Mouse (Mus musculus) embryonic fibroblast, embryonic 13.5 days (primary cell): ENCODE measurements at regions not wholly inside any gene's neighbourhood (a gene's known extent, or its start where the extent isn't known, plus 50 kb on each side); places are given as distances from the start of the nearest gene placed in this dataset.

Source experiments
- H3K27ac ChIP-seq: 2 replicates; pipeline ENCODE4 v1.5.1; 2012; ENCODE audit warnings: low read length, control low read depth, inconsistent platforms; ENCODE audit not compliant: insufficient read depth
- H3K4me1 ChIP-seq: 2 replicates; pipeline ENCODE4 v1.6.1; 2011; ENCODE audit warnings: low read length; ENCODE audit not compliant: control insufficient read depth, insufficient read depth
- H3K4me3 ChIP-seq: 2 replicates; pipeline ENCODE4 v1.5.1; 2011; ENCODE audit warnings: mild to moderate bottlenecking, control low read depth, low read length; ENCODE audit not compliant: insufficient read depth
- CTCF ChIP-seq: IDR thresholded peaks from 2 replicates; pipeline ENCODE4 v1.5.1; 2011; ENCODE audit warnings: mild to moderate bottlenecking, control low read depth, low read length, moderate library complexity, borderline replicate concordance; ENCODE audit not compliant: insufficient read depth
- POLR2A ChIP-seq: IDR thresholded peaks from 2 replicates; pipeline ENCODE4 v1.6.1; 2011; ENCODE audit warnings: low read depth, mild to moderate bottlenecking, control low read depth, low read length, moderate library complexity

DNA sequence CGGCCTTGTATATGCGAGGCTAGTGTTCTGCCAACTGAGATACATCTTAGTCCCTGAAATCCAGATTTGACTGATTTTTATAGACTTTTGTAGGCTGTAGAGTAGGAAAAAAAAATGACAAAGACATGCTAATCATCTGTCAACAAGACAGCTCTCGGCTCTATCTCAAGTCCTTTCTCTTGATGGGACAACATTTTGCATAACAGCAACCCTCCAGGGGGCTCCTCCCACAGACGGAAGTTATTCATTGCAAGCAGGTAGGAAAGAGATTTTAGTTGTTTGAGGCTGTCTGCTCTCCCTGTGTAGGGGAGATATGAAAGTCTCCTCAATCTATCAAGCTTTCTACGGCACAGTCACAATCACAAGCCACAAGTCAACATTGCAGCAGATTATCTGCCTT lies 159.8 kb upstream of the Ptbp2 start:
- Histone ChIP-seq H3K4me3 (no peak overlapping the region), H3K27ac (no peak overlapping the region), H3K4me1 (peaks cover 5% of the 10 kb centered on the region; the same call in 1 of the 2 replicates)
- TF ChIP-seq POLR2A (no peak), CTCF (no peak)

DNA sequence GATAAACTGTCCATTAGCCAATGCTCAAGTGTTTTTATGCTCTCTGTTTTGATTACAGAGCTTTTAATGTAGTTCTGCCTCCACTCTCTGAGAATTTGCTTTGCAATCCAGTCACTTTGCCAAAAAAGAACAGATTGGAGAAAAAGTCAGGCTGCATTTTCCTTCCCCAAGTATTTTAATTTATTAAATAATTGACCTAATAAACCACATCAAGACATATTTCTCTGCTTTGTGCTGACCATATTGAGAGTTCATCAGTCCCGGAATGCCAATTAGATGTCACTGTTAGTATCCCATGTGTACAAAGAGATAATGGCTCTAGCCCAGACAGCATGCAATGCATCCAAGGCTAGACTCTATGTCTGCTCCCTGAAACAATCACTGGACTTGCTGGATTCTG lies 154.8 kb upstream of the Ptbp2 start:
- Histone ChIP-seq H3K27ac (peak overlapping the region; percentile 28; the same call in 1 of the 2 replicates), H3K4me3 (no peak overlapping the region), H3K4me1 (peaks cover 6% of the 10 kb centered on the region; the same call in 1 of the 2 replicates)
- no peak for TF ChIP-seq CTCF
- no peak for TF ChIP-seq POLR2A

DNA sequence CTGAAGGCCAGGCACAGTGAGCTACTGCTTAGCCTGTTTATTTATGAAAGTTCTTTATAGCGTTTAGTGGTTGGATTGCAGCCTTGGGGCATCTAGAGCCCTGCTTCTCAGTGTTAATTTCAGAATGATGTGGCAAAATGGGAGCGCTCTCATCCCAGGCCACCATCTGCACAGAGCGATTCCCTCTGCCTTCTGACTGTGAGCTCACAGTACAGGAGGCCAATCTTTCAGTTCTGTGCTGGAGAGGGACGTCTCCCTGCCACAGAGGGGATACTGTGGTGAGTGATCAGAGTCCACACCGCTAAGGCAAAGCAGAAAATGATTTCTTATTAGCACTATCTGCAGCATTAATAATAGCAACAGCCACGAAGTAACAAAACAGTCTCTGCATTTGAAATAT lies 154.2 kb upstream of the Ptbp2 start:
- peaks cover 12% of the 10 kb centered on the region for H3K4me1 ChIP-seq
- TF ChIP-seq POLR2A, result no peak
- no peak for TF ChIP-seq CTCF

DNA sequence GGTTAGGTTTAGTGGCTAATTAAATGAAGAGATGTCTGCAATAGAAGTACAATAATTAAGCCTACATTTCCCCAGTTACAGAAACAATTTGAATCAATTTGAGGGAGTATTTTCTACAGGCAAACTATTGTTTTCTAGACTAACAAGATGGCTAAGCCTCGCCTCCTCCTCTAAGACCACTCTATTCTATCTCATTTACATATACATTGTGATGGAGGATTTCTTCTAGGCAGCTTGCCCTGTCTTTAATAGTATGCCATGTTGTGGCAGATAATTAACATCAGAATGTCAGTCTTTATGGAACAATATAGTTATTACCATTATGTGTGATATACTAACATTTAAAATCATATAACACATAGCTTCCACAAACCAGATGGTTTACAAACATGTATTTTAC lies 152.3 kb upstream of the Ptbp2 start:
- TF ChIP-seq CTCF (no peak), POLR2A (no peak)
- no peak overlapping the region for H3K27ac ChIP-seq
- H3K4me1 ChIP-seq, result peaks cover 12% of the 10 kb centered on the region
- H3K4me3 ChIP-seq, result no peak overlapping the region

More for the DNA sequence above, 154.2 kb upstream of the Ptbp2 start:
- H3K27ac ChIP-seq, result no peak overlapping the region; the same call in 1 of the 2 replicates
- H3K4me3 ChIP-seq, result no peak overlapping the region

DNA sequence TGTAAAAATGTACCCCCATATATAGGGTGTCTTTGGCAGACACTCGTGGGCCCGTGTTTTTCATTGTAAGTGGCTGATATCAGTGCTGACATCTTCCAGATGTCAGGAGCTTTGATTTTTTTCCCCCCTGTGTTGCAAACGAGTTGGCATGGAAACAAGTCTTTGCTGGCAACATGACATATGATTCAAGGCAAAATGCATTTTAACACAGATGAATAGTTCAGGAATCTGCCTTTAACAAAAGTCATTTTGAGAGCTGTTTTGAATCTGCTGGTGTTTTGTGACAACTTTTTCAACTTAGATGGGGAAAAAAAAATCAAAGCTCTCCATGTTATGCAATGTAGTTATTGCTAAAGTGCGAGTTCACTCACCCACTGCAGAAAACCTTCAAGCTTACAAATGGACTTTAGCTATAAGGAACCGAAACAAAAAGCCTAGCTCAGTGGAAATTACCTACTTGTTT lies 148.8 kb upstream of the Ptbp2 start:
- Histone ChIP-seq H3K27ac (peak overlapping the region; percentile 61), H3K4me1 (peaks cover 13% of the 10 kb centered on the region; the same call in 1 of the 2 replicates), H3K4me3 (no peak overlapping the region)
- TF ChIP-seq POLR2A (no peak), CTCF (no peak)

DNA sequence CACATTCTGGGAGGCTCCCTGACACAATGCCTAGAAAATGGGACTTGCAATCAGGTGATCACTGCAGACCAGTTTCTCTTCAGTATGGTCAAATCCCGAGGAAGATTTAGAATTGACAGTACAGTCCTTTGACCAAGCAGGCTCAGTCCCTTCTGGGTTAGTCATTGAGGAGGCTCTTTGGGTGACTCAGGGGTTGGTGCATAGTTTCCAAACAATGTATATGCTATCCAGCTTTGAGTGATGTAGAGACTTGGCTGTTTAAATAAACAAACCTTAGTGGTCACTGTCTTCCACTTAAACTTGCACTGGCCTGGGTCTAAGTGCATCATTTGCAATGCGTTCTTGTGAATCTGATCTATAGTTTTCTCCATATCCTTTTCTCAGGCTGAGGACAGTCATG lies 144.0 kb upstream of the Ptbp2 start:
- no peak for TF ChIP-seq CTCF
- no peak for TF ChIP-seq POLR2A

DNA sequence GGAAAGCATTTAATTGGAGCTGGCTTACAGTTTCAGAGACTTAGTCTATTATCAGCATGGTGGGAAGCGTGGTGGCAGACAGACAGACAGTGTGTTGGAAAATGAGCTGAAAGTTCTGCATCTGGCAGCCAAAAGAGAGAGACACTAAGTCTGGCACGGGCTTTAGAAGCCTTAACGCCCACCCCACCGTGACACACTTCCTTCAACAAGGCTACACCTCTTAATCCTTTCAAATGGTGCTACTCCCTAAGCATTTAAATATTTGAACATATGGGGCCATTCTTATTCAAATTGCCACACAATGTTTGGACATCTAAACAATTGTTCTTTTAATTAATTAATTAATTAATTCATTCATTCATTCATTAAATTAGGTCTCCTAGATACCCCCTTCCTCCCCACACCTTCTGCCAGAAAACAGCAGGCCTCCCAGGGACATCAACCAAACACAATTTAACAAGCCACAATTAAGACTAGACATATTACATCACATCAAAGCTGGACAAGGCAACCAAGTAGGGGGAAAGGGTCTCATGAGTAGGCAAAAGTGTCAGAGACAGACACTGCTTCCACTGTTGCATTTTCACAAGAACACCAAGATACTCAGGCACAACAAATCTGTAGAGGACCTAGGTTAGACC lies 135.4 kb upstream of the Ptbp2 start:
- Histone ChIP-seq H3K27ac (no peak overlapping the region), H3K4me1 (no peaks in the 10 kb centered on the region; the same call in 1 of the 2 replicates), H3K4me3 (no peak overlapping the region)
- TF ChIP-seq POLR2A (no peak), CTCF (no peak)

More for the DNA sequence above, 144.0 kb upstream of the Ptbp2 start:
- no peak overlapping the region for H3K27ac ChIP-seq
- no peak overlapping the region for H3K4me3 ChIP-seq
- H3K4me1 ChIP-seq, result peaks cover 6% of the 10 kb centered on the region; the same call in 1 of the 2 replicates

DNA sequence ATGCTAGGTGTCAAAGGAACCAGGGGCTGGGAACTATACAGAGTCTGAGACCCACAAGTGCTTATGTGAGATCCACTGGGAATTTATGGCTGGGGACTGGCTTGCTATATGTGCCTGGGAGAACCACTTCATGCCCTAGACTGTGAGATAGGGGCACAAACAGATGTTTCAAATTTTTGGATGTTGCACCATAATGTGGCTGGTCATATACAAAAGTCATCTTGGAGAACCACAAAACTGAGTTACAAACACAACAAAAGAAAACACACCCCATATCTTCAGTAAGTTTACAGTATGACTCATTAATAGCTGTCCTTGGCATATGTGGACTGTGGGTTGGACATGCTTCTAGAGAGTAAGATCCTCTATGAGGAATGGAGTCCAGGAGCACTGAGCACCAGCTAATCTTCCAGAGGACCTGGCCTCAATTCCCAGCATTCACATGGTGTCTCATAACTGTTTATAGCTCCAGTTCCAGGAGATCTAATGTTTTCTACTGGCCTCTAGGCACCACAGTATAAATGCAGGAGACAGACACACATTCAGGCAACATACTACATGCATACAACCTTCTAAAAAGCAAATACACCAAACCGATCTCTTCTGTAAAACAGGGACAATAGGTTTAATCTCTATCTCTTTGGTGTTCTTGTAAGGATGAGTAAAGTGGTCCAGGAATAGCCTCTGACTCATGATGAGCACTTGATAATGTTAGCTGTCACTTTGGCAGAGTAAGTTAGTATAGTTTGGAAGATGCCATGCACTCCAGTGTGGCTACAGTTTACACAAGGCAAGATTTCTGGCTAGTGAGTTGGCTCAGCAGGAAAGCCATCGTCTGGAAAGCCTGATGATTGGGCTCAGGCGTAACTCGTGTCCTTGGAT lies 132.0 kb upstream of the Ptbp2 start:
- no peak overlapping the region for H3K4me3 ChIP-seq
- H3K4me1 ChIP-seq, result no peaks in the 10 kb centered on the region; the same call in 1 of the 2 replicates
- TF ChIP-seq CTCF, result no peak
- no peak for TF ChIP-seq POLR2A
- H3K27ac ChIP-seq, result peak overlapping the region; percentile 45; the same call in 1 of the 2 replicates

DNA sequence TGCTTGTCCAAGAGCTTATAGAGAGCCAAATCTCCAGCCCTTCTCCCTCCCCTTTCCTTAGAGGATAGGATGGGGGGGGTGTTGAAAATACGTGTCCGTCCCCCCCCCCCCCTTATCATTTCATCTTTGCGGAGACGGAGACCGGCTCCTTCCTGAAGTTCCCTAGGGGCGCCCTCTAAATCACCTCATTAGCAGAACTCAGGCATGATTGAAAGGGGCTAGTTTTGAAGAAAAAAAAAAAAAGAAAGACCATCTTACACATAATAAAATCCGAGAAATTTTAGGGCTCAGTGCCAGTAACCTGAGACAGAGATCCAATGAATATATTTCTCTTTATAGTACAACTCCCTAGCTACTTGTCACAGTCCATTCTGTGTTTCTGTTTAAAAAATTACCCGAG lies 127.3 kb upstream of the Ptbp2 start:
- Histone ChIP-seq H3K4me1 (no peaks in the 10 kb centered on the region), H3K4me3 (no peak overlapping the region), H3K27ac (no peak overlapping the region)
- TF ChIP-seq CTCF (no peak), POLR2A (no peak)

DNA sequence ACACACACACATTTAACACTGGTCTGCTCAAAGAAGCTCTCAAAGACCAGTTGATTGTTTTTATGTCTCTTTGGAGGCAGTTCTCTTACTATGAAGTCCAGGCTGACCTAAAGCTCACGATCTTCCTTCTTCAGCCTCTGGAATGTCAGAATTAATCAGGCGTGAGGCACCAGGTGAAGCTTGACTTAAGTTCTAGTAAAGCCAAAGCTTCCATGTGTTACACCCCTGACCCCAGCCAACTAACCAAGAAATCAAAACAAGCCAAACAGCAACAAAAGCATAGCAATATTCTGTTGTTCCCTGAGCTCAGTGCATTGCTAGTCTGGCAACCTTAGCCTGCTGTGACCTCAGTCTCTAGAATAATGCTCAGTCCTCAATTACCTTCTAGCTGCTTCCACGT lies 120.0 kb upstream of the Ptbp2 start:
- no peak overlapping the region for H3K27ac ChIP-seq
- TF ChIP-seq POLR2A (no peak), CTCF (no peak)
- no peaks in the 10 kb centered on the region for H3K4me1 ChIP-seq
- no peak overlapping the region for H3K4me3 ChIP-seq
